Mouse (Mus musculus) MEL (cell line): ENCODE results near the gene Tex11.

Experiments
- CTCF ChIP-seq, 3 experiments: IDR thresholded peaks in 2 of 3; conservative IDR thresholded peaks in 1 of 3; 2 replicates each; pipeline ENCODE4 v1.5.1; 2011 to 2012; ENCODE audit warnings: low read length in 3 of 3, low read depth in 2 of 3, mild to moderate bottlenecking in 2 of 3, improper control_type of control experiment in 1 of 3, inconsistent platforms in 1 of 3, mixed read lengths in 1 of 3, moderate library complexity in 1 of 3; ENCODE audit not compliant: control insufficient read depth in 1 of 3, insufficient read depth in 1 of 3, poor library complexity in 1 of 3, severe bottlenecking in 1 of 3
- HCFC1 ChIP-seq: IDR thresholded peaks from 2 replicates; pipeline ENCODE4 v1.6.1; 2012; ENCODE audit warnings: low read depth, mild to moderate bottlenecking, inconsistent platforms, low read length, improper control_type of control experiment, moderate library complexity
- JUND ChIP-seq: IDR thresholded peaks from 2 replicates; pipeline ENCODE4 v1.6.1; 2011; ENCODE audit warnings: low read depth, mild to moderate bottlenecking, improper control_type of control experiment, low read length
- MAX ChIP-seq: IDR thresholded peaks from 2 replicates; pipeline ENCODE4 v1.6.1; 2011; ENCODE audit warnings: low read length, improper control_type of control experiment
- MYC ChIP-seq: IDR thresholded peaks from 2 replicates; pipeline ENCODE4 v1.6.1; 2011; ENCODE audit warnings: low read depth, mild to moderate bottlenecking, low read length, improper control_type of control experiment, moderate library complexity
- POLR2A ChIP-seq, 2 experiments: IDR thresholded peaks; 2 replicates each; pipeline ENCODE4 v1.6.1; 2011 to 2012; ENCODE audit warnings: low read length in 2 of 2, mild to moderate bottlenecking in 2 of 2, control low read depth in 1 of 2, improper control_type of control experiment in 1 of 2, low read depth in 1 of 2, moderate library complexity in 1 of 2; ENCODE audit not compliant: control insufficient read depth in 1 of 2, insufficient read depth in 1 of 2, poor library complexity in 1 of 2
- TCF12 ChIP-seq: IDR thresholded peaks from 2 replicates; pipeline ENCODE4 v1.6.1; 2014; ENCODE audit warnings: low read depth, mild to moderate bottlenecking, inconsistent platforms, low read length, improper control_type of control experiment, moderate library complexity
- USF2 ChIP-seq, 2 experiments: IDR thresholded peaks; 2 replicates each; pipeline ENCODE4 v1.6.1; 2011 to 2012; ENCODE audit warnings: improper control_type of control experiment in 2 of 2, low read length in 2 of 2, borderline replicate concordance in 1 of 2, inconsistent platforms in 1 of 2, low read depth in 1 of 2, mild to moderate bottlenecking in 1 of 2; ENCODE audit not compliant: insufficient read depth in 1 of 2
- ZKSCAN1 ChIP-seq: IDR thresholded peaks from 2 replicates; pipeline ENCODE4 v1.6.1; 2012; ENCODE audit warnings: low read depth, mild to moderate bottlenecking, inconsistent platforms, low read length, improper control_type of control experiment, moderate library complexity

DNA sequence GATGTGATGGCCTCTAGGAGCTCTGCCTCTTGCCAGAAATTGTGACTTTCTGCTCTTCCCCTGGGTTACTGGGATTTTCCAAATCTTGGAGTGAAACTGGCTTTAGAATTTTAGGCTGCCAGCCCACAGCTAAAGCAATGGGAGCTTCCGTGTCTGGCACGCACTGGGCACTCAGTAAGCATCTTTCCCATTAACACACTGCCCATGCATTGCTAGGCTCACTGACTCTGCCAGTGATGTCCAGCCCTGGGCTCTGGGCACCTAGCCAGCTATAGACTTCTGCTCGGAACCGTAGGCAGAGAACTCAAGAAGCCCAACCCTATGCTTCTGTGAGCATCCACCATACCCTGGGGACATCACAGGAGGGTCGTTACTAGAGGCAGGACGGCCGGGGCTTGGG is 243.7 kb downstream of the Tex11 start:
- TF ChIP-seq JUND (no peak), MAX (no peak), POLR2A (IDR thresholded peaks at IDR 0.05; ENCODE audit: control insufficient read depth in 1 of 2, insufficient read depth in 1 of 2, low read depth in 1 of 2, low read length in 2 of 2, poor library complexity in 1 of 2) (no peak), MYC (no peak), CTCF (IDR thresholded peaks at IDR 0.05 in 2 of 3, conservative IDR thresholded peaks at IDR 0.05 in 1 of 3; ENCODE audit: control insufficient read depth in 1 of 3, insufficient read depth in 1 of 3, low read depth in 2 of 3, low read length in 3 of 3, poor library complexity in 1 of 3, severe bottlenecking in 1 of 3) (no peak), HCFC1 (no peak), TCF12 (no peak), USF2 (IDR thresholded peaks at IDR 0.05; ENCODE audit: borderline replicate concordance in 1 of 2, insufficient read depth in 1 of 2, low read depth in 1 of 2, low read length in 2 of 2) (no peak), ZKSCAN1 (no peak)
